Mouse (Mus musculus) adipocyte (in vitro differentiated cells): ENCODE results near the gene Stx5a.

Experiments
- DNase-seq: peaks from one replicate; pipeline ENCODE4 v3.0.0-alpha.2; 2016; ENCODE audit warnings: low spot score

The Stx5a gene

DNA sequence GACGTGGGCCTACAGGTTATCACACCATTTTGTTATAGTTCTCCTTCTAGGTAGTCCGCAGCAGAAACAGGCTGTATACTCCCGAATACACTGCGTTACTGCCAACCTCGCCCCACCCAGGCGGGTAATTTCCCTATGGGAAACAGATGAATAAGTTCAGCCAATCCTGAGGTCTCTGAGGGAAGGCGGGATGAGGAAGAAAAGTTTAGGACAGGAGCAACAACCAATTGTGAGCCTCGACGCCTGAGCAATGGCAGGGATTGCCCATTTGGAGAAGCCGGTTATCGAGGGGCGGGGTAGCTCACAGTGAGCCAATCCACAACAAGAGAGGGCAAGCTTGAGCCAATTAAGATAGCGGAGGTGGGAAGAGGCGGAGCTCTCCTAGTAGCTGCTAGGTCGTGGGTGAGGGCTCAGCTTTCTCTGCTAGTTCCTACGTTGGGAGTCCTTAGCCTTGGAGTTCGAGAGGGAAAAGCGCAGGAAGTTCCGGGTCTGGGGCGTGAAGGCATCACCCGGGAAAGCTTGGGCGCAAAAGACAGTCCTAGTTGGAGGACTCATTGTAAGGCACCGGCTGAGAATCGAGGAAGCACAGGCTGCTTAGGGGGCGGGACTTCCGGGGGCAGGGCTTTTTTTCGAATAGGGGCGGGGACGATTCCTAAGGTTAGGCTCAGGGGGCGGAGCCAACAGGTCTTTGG is 61.1 kb downstream of the Stx5a start, which contains the start of gene Zbtb3:
TSS of gene Zbtb3 (plus strand) at position 426 of the 692 bp plus-strand sequence.
- peak; percentile 100 for DNase-seq

DNA sequence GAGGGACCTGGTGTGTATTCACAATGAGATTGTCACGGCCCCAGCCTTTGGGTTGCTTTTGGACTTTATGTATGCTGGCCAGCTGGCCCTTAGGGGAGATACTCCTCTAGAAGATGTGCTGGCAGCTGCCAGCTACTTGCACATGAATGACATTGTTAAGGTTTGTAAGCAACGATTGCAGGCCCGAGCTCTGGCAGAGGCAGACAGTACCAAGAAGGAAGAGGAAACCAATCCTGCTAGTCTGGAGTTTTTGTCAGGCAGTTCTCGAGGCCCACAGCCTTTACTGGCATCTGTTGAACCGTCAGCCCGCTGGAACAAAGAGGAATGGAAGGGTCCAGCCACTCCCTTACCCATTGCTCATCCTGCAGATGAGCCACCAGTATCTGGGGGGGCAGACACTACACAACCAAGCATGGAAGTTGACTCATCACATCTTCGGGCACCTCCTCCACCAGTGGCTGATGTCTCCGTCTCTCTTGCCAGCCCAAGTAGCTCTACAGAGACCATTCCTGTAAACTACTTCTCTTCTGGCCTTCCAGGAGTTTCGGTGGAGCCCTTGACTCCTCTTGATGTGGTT is 62.1 kb downstream of the Stx5a start:
- DNase-seq, result no peak

DNA sequence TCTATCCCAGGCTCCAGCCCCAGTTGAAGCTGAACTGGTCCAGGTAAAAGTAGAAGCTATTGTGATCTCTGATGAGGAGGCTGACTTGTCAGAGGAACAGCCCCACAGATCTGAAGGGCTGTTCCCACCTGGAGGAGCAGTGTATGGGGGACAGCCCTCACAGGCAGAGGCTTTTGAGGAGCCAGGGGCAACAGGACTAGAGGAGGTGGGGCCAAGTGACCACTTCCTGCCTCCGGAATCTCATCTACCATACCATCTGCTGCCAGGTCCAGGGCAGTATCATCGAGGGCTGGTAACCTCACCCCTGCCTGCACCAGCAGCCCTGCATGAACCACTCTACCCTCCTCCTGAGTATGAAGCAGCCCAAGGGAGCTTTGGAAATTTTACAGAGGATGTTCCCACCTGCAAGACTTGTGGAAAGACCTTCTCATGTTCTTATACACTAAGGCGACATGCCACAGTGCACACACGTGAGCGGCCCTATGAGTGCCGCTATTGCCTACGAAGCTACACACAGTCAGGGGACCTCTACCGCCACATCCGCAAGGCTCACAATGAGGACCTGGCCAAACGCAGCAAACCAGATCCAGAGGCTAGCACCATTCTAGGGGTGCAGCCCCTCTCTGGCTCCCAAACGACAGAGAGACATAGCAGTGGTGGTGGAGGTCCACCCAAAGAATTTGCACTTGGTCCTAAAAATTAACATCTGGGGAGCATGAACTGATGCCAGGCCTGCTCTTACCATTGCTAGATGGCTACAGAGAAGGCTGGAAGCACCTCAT is 62.9 kb downstream of the Stx5a start:
- no peak for DNase-seq
